Mouse (Mus musculus): Measurements from ENCODE around the gene Tnrc6c. TPM values are rescaled to one million over a fixed set of nuclear protein-coding genes. Genes with fewer than 3 reads are reported as not detected.

The Tnrc6c gene
- polyA plus RNA-seq, 1 experiment = 5.7 TPM

- Histone ChIP-seq H3K27me3 (replicated peaks) (no peaks in the 10 kb centered on the region), H3K4me1 (peaks cover 56% of the 10 kb centered on the region), H3K9me3 (no peaks in the 10 kb centered on the region), H3K4me3 (replicated peaks) (peak overlapping the region; percentile 72), H3K36me3 (replicated peaks; ENCODE audit: low read length) (peaks cover 40% of the 10 kb centered on the region)
- no peak for TF ChIP-seq GATA1 (IDR thresholded peaks at IDR 0.05; ENCODE audit: borderline replicate concordance, low read length)
- TF ChIP-seq FLI1 (IDR thresholded peaks at IDR 0.05; ENCODE audit: low read length) = no peak
These were observed 56.8 kb downstream of the Tnrc6c start for GRCm38 (mm10) chr11:117710815-117711294.

GRCm38 (mm10) chr11:117712065-117712464 is 58.0 kb downstream of the Tnrc6c start:
- TF ChIP-seq FLI1 (IDR thresholded peaks at IDR 0.05; ENCODE audit: low read length) = no peak
- TF ChIP-seq GATA1 (IDR thresholded peaks at IDR 0.05; ENCODE audit: borderline replicate concordance, low read length) = no peak
- H3K4me3 ChIP-seq (replicated peaks) = no peak overlapping the region
- H3K27me3 ChIP-seq (replicated peaks) = no peaks in the 10 kb centered on the region
- H3K36me3 ChIP-seq (replicated peaks; ENCODE audit: low read length) = peaks cover 48% of the 10 kb centered on the region
- peaks cover 46% of the 10 kb centered on the region for H3K4me1 ChIP-seq
- H3K9me3 ChIP-seq = no peaks in the 10 kb centered on the region

GRCm38 (mm10) chr11:117713375-117713774 is 59.3 kb downstream of the Tnrc6c start:
- no peak overlapping the region for H3K4me3 ChIP-seq (replicated peaks)
- H3K9me3 ChIP-seq = no peaks in the 10 kb centered on the region
- no peak for TF ChIP-seq GATA1 (IDR thresholded peaks at IDR 0.05; ENCODE audit: borderline replicate concordance, low read length)
- TF ChIP-seq FLI1 (IDR thresholded peaks at IDR 0.05; ENCODE audit: low read length) = no peak
- H3K4me1 ChIP-seq = peaks cover 36% of the 10 kb centered on the region
- H3K27me3 ChIP-seq (replicated peaks) = no peaks in the 10 kb centered on the region
- peaks cover 50% of the 10 kb centered on the region for H3K36me3 ChIP-seq (replicated peaks; ENCODE audit: low read length)

DNA sequence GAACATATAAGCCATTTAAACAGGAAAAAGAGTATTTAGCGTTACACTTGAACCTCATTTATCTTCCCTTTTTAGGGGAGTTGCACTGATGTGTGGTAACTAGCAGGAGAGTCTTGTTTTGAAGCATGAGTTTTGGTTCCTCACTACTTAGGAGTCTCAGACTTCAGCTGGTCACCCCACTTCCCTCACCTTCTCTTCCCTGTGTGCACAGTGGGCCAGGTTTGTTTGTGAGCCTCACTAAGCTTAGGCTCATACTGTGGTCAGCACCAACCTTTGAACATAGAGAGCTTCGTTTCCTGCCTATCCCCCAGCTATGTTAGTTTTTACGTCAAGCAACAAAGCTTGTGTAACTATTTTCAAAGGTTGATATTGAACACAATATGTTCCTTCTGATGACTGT is 64.7 kb downstream of the Tnrc6c start:
- Histone ChIP-seq H3K9me3 (no peaks in the 10 kb centered on the region), H3K36me3 (replicated peaks; ENCODE audit: low read length) (peaks cover 87% of the 10 kb centered on the region), H3K4me1 (peaks cover 38% of the 10 kb centered on the region), H3K27me3 (replicated peaks) (no peaks in the 10 kb centered on the region), H3K4me3 (replicated peaks) (no peak overlapping the region)
- no peak for TF ChIP-seq GATA1 (IDR thresholded peaks at IDR 0.05; ENCODE audit: borderline replicate concordance, low read length)
- TF ChIP-seq FLI1 (IDR thresholded peaks at IDR 0.05; ENCODE audit: low read length) = no peak

- Histone ChIP-seq H3K4me3 (replicated peaks) (peak overlapping the region; percentile 76), H3K27me3 (replicated peaks) (no peaks in the 10 kb centered on the region), H3K9me3 (no peaks in the 10 kb centered on the region), H3K36me3 (replicated peaks; ENCODE audit: low read length) (peaks cover 41% of the 10 kb centered on the region), H3K4me1 (peaks cover 66% of the 10 kb centered on the region)
- TF ChIP-seq GATA1 (IDR thresholded peaks at IDR 0.05; ENCODE audit: borderline replicate concordance, low read length) (no peak), FLI1 (IDR thresholded peaks at IDR 0.05; ENCODE audit: low read length) (no peak)
These were observed 70.7 kb downstream of the Tnrc6c start for GRCm38 (mm10) chr11:117724604-117725301.

DNA sequence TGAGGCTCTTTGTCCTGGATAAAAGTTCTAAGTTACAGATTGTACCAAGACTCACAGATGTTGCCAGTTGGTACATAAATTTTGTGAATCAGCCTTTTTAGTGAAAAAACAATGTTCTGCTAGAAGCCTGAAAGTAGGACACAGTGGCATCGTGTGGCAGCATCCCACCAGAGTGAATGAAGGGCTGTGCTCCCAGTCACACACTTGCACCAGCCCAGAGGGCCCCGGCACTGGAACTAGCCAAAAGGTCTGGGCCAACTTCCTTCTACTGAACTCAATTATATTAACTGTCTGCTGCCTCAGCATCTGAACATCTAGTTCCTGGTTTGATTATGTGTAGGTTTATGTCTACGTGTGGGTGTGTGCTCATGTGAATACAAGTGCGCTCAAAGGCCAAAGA is 72.9 kb downstream of the Tnrc6c start:
- Histone ChIP-seq H3K36me3 (replicated peaks; ENCODE audit: low read length) (peaks cover 21% of the 10 kb centered on the region), H3K9me3 (no peaks in the 10 kb centered on the region), H3K27me3 (replicated peaks) (no peaks in the 10 kb centered on the region), H3K4me3 (replicated peaks) (no peak overlapping the region), H3K4me1 (peaks cover 56% of the 10 kb centered on the region)
- TF ChIP-seq FLI1 (IDR thresholded peaks at IDR 0.05; ENCODE audit: low read length) (no peak), GATA1 (IDR thresholded peaks at IDR 0.05; ENCODE audit: borderline replicate concordance, low read length) (no peak)

DNA sequence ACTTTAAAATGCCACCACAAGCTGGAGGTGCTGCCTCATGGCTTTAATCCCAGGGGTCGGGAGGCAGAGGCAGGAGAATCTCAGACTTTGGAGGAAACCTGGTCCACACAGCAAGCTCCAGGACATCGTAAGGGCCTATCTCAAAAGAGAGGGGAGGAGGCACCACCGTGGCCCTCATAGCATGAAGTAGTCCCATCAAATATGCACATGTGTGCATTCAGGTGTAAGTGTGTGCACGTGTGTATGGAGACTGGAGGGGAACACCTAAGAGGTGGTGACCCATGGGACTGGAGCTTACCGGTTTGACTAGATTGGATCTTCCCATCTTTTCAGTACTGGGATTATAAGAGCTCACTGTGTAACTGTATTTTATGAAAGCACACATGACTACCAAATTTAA is 74.2 kb downstream of the Tnrc6c start:
- no peaks in the 10 kb centered on the region for H3K27me3 ChIP-seq (replicated peaks)
- peaks cover 17% of the 10 kb centered on the region for H3K36me3 ChIP-seq (replicated peaks; ENCODE audit: low read length)
- H3K4me1 ChIP-seq = peaks cover 47% of the 10 kb centered on the region
- no peaks in the 10 kb centered on the region for H3K9me3 ChIP-seq
- H3K4me3 ChIP-seq (replicated peaks) = no peak overlapping the region
- TF ChIP-seq FLI1 (IDR thresholded peaks at IDR 0.05; ENCODE audit: low read length) (no peak), GATA1 (IDR thresholded peaks at IDR 0.05; ENCODE audit: borderline replicate concordance, low read length) (no peak)

DNA sequence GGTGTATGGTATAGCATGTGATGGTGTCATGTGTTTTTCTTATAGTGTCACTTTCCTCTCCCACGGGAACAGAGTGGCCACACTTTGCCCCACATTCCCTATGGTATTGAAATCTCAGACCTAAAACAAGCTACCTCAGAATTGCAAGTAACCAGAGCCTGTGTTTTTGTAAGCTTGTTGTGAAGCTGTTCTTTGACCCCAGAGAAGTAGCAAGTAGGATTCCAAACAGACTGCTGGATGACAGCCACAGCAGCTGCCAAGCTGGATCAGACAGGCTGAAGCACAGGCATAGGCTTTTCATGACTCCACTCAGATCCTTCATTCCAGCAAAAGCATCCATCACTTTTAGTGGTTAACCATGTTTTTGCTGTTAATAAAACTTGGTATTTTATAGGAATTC is 74.8 kb downstream of the Tnrc6c start:
- no peaks in the 10 kb centered on the region for H3K27me3 ChIP-seq (replicated peaks)
- peaks cover 41% of the 10 kb centered on the region for H3K4me1 ChIP-seq
- H3K36me3 ChIP-seq (replicated peaks; ENCODE audit: low read length) = peaks cover 17% of the 10 kb centered on the region
- H3K4me3 ChIP-seq (replicated peaks) = no peak overlapping the region
- no peak for TF ChIP-seq GATA1 (IDR thresholded peaks at IDR 0.05; ENCODE audit: borderline replicate concordance, low read length)
- TF ChIP-seq FLI1 (IDR thresholded peaks at IDR 0.05; ENCODE audit: low read length) = no peak
- no peaks in the 10 kb centered on the region for H3K9me3 ChIP-seq

DNA sequence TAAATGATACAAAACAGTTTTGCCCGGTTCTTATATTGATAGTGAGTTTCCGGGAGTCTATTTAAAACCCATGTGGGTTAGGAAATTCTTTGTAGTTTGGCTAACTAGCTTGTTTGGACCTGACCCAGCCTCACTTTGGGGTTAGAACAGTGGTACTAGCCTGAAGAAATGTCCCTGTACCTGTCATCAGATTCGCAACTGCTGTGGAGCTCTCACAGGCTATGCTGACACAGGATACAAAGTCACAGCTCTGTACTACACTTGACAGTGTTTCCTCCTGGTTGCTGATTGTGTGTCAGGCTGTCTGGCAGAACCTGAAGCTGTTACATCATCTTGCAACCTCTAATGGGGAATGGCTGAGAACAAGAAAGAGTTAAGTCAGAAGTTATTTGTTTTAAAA is 75.3 kb downstream of the Tnrc6c start:
- peaks cover 19% of the 10 kb centered on the region for H3K36me3 ChIP-seq (replicated peaks; ENCODE audit: low read length)
- TF ChIP-seq GATA1 (IDR thresholded peaks at IDR 0.05; ENCODE audit: borderline replicate concordance, low read length) = no peak
- TF ChIP-seq FLI1 (IDR thresholded peaks at IDR 0.05; ENCODE audit: low read length) = no peak
- H3K27me3 ChIP-seq (replicated peaks) = no peaks in the 10 kb centered on the region
- no peak overlapping the region for H3K4me3 ChIP-seq (replicated peaks)
- no peaks in the 10 kb centered on the region for H3K9me3 ChIP-seq
- H3K4me1 ChIP-seq = peaks cover 36% of the 10 kb centered on the region

GRCm38 (mm10) chr11:117729798-117730489 is 75.9 kb downstream of the Tnrc6c start:
- H3K4me3 ChIP-seq (replicated peaks) = no peak overlapping the region
- H3K4me1 ChIP-seq = peaks cover 30% of the 10 kb centered on the region
- no peaks in the 10 kb centered on the region for H3K9me3 ChIP-seq
- peaks cover 24% of the 10 kb centered on the region for H3K36me3 ChIP-seq (replicated peaks; ENCODE audit: low read length)
- TF ChIP-seq GATA1 (IDR thresholded peaks at IDR 0.05; ENCODE audit: borderline replicate concordance, low read length) (no peak), FLI1 (IDR thresholded peaks at IDR 0.05; ENCODE audit: low read length) (no peak)
- no peaks in the 10 kb centered on the region for H3K27me3 ChIP-seq (replicated peaks)
